Mouse (Mus musculus) stomach, postnatal 0 days (tissue): ENCODE measurements around the gene Angel2. TPM values are rescaled to one million over a fixed set of nuclear protein-coding genes. Genes with fewer than 3 reads are reported as not detected.
"Not testable (repeated sequence)": the region's sequence is repeated elsewhere in the genome, so short reads cannot be mapped to it uniquely, and the experiment has no call there.

Source experiments
- ATAC-seq: fragments of 200-750 bp; cut with Nextera tagmentation; 2 replicates; pipeline ENCODE4 v1.8.0; 2017; ENCODE audit not compliant: low FRiP score, low TSS enrichment
- DNase-seq: peaks from one replicate; pipeline ENCODE4 v3.0.0-alpha.2; 2016; ENCODE audit warnings: low spot score
- H3K27ac ChIP-seq: fragments of 300-500 bp; sonication (generic); replicated peaks from 2 replicates; pipeline ENCODE4 v1.5.1; 2014; ENCODE audit warnings: mild to moderate bottlenecking, control low read depth
- H3K27me3 ChIP-seq: fragments of 300-500 bp; sonication (generic); 2 replicates; pipeline ENCODE4 v1.6.1; 2014; ENCODE audit warnings: low read length; ENCODE audit not compliant: control insufficient read depth, insufficient read depth
- H3K36me3 ChIP-seq: fragments of 300-500 bp; sonication (generic); 2 replicates; pipeline ENCODE4 v1.6.1; 2014; ENCODE audit warnings: low read length, mixed read lengths; ENCODE audit not compliant: control insufficient read depth, insufficient read depth
- H3K4me1 ChIP-seq: fragments of 300-500 bp; sonication (generic); replicated peaks from 2 replicates; pipeline ENCODE4 v1.6.1; 2014; ENCODE audit warnings: antibody characterized with exemption; ENCODE audit not compliant: control insufficient read depth, insufficient read depth
- H3K4me2 ChIP-seq: fragments of 300-500 bp; sonication (generic); replicated peaks from 2 replicates; pipeline ENCODE4 v1.6.1; 2014; ENCODE audit warnings: low read depth, mild to moderate bottlenecking, control low read depth, moderate library complexity
- H3K4me3 ChIP-seq: fragments of 300-500 bp; sonication (generic); 2 replicates; pipeline ENCODE4 v1.5.1; 2014; ENCODE audit warnings: low read depth, low read length, control low read depth
- H3K9ac ChIP-seq: fragments of 300-500 bp; sonication (generic); 2 replicates; pipeline ENCODE4 v1.6.1; 2014; ENCODE audit warnings: mild to moderate bottlenecking, low read length, control low read depth, mixed read lengths
- H3K9me3 ChIP-seq: fragments of 300-500 bp; sonication (generic); 2 replicates; pipeline ENCODE4 v1.6.1; 2016; ENCODE audit warnings: low read length; ENCODE audit not compliant: control insufficient read depth
- CTCF ChIP-seq: IDR thresholded peaks from 2 replicates; pipeline ENCODE4 v1.5.1; 2016; ENCODE audit warnings: antibody characterized with exemption, low read depth, mild to moderate bottlenecking, moderate library complexity
- EP300 ChIP-seq: optimal IDR thresholded peaks from 2 replicates; pipeline ENCODE3; 2016; ENCODE audit warnings: antibody characterized with exemption
- WGBS: fragments of 180-500 bp; shearing (Covaris S2); extraction: QIAGEN DNeasy Blood & Tissue Kit; methylation state at CpG from one replicate; pipeline ENCODE4 v1.1.7; 2014; 5-methylcytosine and 5-hydroxymethylcytosine counted together
- polyA plus RNA-seq: library from polyadenylated mRNA; unstranded; fragments of >200 nt; fragmentation: Nextera tagmentation; extraction: Ambion mirVana; gene quantifications from 2 replicates; pipeline ENCODE4 v1.2.1, GENCODE M21; 2015

The Angel2 gene
- polyA plus RNA-seq, result 20.5 and 22.0 TPM in 2 replicates

DNA sequence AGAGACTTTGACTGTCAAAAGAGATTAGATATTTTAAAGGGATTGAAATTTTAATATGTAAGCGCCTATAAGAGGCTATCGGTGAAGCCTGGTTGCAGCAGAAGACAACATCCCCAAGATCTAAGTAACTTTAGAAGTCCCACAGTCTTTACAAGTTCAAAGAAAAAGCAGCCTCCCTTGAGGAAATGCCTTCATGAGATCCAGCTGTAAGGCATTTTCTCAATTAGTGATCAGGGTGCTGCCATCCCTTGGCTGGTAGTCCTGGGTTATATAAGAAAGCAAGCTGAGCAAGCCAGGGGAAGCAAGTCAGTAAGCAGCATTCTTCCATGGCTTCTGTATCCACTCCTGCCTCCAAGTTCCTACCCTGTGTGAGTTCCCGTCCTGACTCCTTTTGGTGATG lies at the start of gene Angel2:
Gene Angel2 (plus strand): TSS at position 301 of the 400 bp plus-strand sequence.
- H3K9ac ChIP-seq, H3K36me3 ChIP-seq, H3K4me3 ChIP-seq, H3K4me2 ChIP-seq, H3K4me1 ChIP-seq, DNase-seq, ATAC-seq, H3K27ac ChIP-seq, H3K9me3 ChIP-seq, H3K27me3 ChIP-seq: not testable (repeated sequence)
- 75% methylated on average over 3 of the region's 3 CpGs for WGBS

DNA sequence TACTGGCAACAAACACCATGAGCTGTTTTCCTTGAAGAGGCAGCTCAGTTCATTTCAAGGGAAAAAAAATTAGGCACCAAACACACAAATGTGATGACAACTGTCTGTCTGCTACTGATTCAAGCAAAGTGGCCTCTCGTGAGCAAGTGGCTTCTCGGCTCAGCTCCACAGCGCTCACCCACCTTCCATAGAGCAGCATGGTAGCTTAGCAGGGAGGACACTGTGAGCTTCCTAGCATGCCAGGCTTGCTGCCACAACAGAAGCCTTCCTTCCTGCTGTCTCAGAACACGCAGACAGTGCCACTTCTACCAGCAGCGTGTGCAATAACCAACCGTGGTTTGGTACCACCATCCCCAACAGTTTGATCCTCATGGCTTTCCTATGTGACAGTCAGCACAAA lies 49.2 kb upstream of the Angel2 start:
- DNase-seq, result no peak
- Histone ChIP-seq H3K4me2 (no peak overlapping the region), H3K9ac (no peak overlapping the region), H3K27ac (no peak overlapping the region), H3K27me3 (no peaks in the 10 kb centered on the region), H3K36me3 (no peaks in the 10 kb centered on the region), H3K9me3 (no peaks in the 10 kb centered on the region), H3K4me1 (no peaks in the 10 kb centered on the region), H3K4me3 (no peak overlapping the region)
- no peak for TF ChIP-seq EP300
- no peak for TF ChIP-seq CTCF
- no peak for ATAC-seq
- WGBS, result 92% methylated on average over 6 of the region's 6 CpGs

DNA sequence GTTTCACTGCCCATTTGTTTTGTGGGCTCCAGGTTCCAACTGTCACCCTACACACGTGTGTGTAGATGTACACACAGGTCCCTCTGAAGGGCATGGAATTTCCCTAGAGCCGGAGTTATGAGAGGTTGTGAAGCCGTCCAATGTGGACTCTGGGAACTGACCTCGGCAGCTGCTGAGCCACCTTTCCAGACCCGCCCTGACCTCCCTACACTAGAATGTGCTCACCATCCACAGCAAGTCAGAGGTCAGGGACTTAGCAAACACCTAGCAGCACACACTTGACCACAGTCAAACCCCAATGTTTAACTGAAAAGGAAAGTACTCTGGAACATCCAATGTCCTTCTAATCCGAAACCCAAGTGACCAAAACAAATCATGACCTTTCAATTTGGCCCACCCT lies 44.3 kb upstream of the Angel2 start:
- Histone ChIP-seq H3K4me3 (no peak overlapping the region), H3K4me2 (no peak overlapping the region), H3K9ac (no peak overlapping the region), H3K9me3 (no peaks in the 10 kb centered on the region), H3K4me1 (no peaks in the 10 kb centered on the region), H3K27ac (no peak overlapping the region), H3K36me3 (no peaks in the 10 kb centered on the region; the same call in 1 of the 2 replicates), H3K27me3 (no peaks in the 10 kb centered on the region)
- DNase-seq, result no peak
- 70% methylated on average over 6 of the region's 6 CpGs for WGBS
- no peak for TF ChIP-seq EP300
- no peak for TF ChIP-seq CTCF
- no peak for ATAC-seq

DNA sequence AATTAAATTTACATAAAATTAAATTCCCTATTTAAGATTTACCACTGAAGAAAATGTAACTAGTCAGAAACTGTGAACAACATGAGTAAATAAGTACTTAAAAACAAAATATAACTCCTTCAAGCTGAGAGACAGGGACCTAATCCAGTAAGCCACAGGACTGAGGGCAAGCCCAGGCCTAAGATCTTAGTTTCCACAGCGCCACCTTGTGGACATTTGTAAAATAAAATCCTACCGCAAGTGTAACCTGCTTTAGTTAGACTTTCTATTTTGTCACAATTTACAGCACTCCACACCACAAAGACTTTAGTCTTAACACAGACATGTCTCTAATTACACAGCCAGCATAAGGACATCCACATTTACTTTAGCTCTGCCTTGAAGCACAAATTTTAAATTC lies 43.5 kb upstream of the Angel2 start:
- ATAC-seq (no peak), DNase-seq (peak; percentile 45)
- H3K4me1 ChIP-seq, result no peaks in the 10 kb centered on the region
- H3K27me3 ChIP-seq, result no peaks in the 10 kb centered on the region
- H3K27ac ChIP-seq, result no peak overlapping the region
- WGBS, result 6% methylated on average over 2 of the region's 2 CpGs
- no peak overlapping the region for H3K4me3 ChIP-seq
- no peak overlapping the region for H3K9ac ChIP-seq
- no peak for TF ChIP-seq EP300
- TF ChIP-seq CTCF, result peak; percentile 83
- no peaks in the 10 kb centered on the region; the same call in 1 of the 2 replicates for H3K36me3 ChIP-seq
- no peaks in the 10 kb centered on the region for H3K9me3 ChIP-seq
- H3K4me2 ChIP-seq, result no peak overlapping the region

DNA sequence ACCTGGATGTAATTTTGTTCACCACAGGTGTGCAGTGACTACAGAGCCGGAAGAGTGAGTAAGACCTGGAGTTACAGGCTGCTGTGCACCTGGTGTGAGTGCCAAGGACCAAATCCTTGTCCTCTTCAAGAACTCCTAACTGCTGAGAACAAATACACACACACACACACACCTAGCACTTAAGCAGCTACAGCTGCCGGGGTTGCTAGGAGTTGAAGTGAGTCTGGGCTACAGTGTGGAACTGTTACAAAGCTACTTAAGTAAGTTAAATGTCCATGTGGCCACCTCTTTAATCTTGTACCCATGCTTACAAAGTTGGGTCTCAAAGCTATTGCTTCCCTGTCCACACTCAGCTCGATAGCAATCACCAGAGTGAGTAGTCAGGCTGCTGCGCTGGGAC lies 38.9 kb upstream of the Angel2 start:
- no peak overlapping the region for H3K27ac ChIP-seq
- H3K27me3 ChIP-seq, result no peaks in the 10 kb centered on the region
- H3K4me3 ChIP-seq, result no peak overlapping the region
- no peaks in the 10 kb centered on the region for H3K4me1 ChIP-seq
- no peaks in the 10 kb centered on the region; the same call in 1 of the 2 replicates for H3K36me3 ChIP-seq
- ATAC-seq (no peak), DNase-seq (no peak)
- no peak overlapping the region for H3K4me2 ChIP-seq
- no peak for TF ChIP-seq CTCF
- no peaks in the 10 kb centered on the region for H3K9me3 ChIP-seq
- H3K9ac ChIP-seq, result no peak overlapping the region
- WGBS, result 83% methylated on average over 4 of the region's 4 CpGs

DNA sequence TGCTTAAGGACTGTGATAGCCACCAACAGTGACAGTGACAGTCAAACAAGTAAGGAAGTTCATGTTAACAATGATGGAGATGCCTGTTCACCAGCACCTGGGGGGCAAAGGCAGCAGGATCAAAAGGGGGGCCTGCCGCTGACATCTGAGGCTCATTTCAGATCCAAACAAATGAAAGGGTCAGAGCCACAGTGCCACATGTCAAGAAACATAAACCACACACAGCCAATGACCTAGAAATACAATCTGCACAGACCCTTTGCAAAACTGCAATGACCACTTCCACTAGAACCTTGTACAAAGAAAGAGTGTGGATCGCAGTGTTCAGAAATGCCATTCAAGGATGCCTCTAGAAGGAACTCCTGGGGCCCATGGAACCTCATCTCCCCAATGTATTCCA lies 36.9 kb upstream of the Angel2 start:
- Histone ChIP-seq H3K9ac (no peak overlapping the region), H3K4me1 (no peaks in the 10 kb centered on the region), H3K27ac (no peak overlapping the region), H3K27me3 (no peaks in the 10 kb centered on the region), H3K4me2 (no peak overlapping the region), H3K36me3 (no peaks in the 10 kb centered on the region; the same call in 1 of the 2 replicates), H3K9me3 (no peaks in the 10 kb centered on the region), H3K4me3 (no peak overlapping the region)
- DNase-seq (no peak), ATAC-seq (no peak)
- WGBS, result 95% methylated on average over 2 of the region's 2 CpGs
- TF ChIP-seq EP300 (no peak), CTCF (no peak)
